Mouse (Mus musculus) forebrain, embryonic 11.5 days (tissue): Measurements from ENCODE around the gene Fam133b. TPM values are rescaled to one million over a fixed set of nuclear protein-coding genes. Genes with fewer than 3 reads are reported as not detected.

Experiments
- ATAC-seq: fragments of 200-750 bp; cut with Nextera tagmentation; replicated peaks from 2 replicates; pipeline ENCODE4 v1.8.0; 2017; ENCODE audit warnings: moderate TSS enrichment; ENCODE audit not compliant: low FRiP score
- DNase-seq: peaks from one replicate; pipeline ENCODE4 v3.0.0-alpha.2; 2017; ENCODE audit warnings: low spot score
- H3K27ac ChIP-seq: fragments of 300-500 bp; sonication (generic); 2 replicates; pipeline ENCODE4 v1.5.1; 2014; ENCODE audit warnings: low read depth, low read length
- H3K27me3 ChIP-seq: fragments of 300-500 bp; sonication (generic); 2 replicates; pipeline ENCODE4 v1.6.1; 2014; ENCODE audit warnings: mild to moderate bottlenecking, low read length, mixed read lengths; ENCODE audit not compliant: control insufficient read depth, insufficient read depth
- H3K36me3 ChIP-seq: fragments of 300-500 bp; sonication (generic); 2 replicates; pipeline ENCODE4 v1.6.1; 2014; ENCODE audit warnings: mild to moderate bottlenecking, low read length, moderate library complexity, mixed read lengths; ENCODE audit not compliant: control insufficient read depth, insufficient read depth
- H3K4me1 ChIP-seq: fragments of 300-500 bp; sonication (generic); replicated peaks from 2 replicates; pipeline ENCODE4 v1.6.1; 2014; ENCODE audit warnings: low read length, mixed read lengths; ENCODE audit not compliant: control insufficient read depth, insufficient read depth
- H3K4me2 ChIP-seq: fragments of 300-500 bp; sonication (generic); 2 replicates; pipeline ENCODE4 v1.6.1; 2014; ENCODE audit warnings: low read depth, mild to moderate bottlenecking, low read length, moderate library complexity, mixed read lengths; ENCODE audit not compliant: severe bottlenecking
- H3K4me3 ChIP-seq: fragments of 300-500 bp; sonication (generic); 2 replicates; pipeline ENCODE4 v1.5.1; 2014; ENCODE audit warnings: low read depth, low read length
- H3K9ac ChIP-seq: fragments of 300-500 bp; sonication (generic); 2 replicates; pipeline ENCODE4 v1.6.1; 2014; ENCODE audit warnings: low read length
- H3K9me3 ChIP-seq: fragments of 300-500 bp; sonication (generic); 2 replicates; pipeline ENCODE4 v1.6.1; 2016; ENCODE audit warnings: low read length, mixed read lengths; ENCODE audit not compliant: control insufficient read depth
- WGBS: fragments of 180-500 bp; shearing (Covaris S2); extraction: QIAGEN DNeasy Blood & Tissue Kit; methylation state at CpG from one replicate; pipeline ENCODE4 v1.1.7; 2014; 5-methylcytosine and 5-hydroxymethylcytosine counted together
- polyA plus RNA-seq: library from polyadenylated mRNA; unstranded; fragments of >200 nt; fragmentation: Nextera tagmentation; extraction: Ambion mirVana; gene quantifications from 2 replicates; pipeline ENCODE4 v1.2.1, GENCODE M21; 2014

Fam133b gene
- polyA plus RNA-seq, 1 experiment from 2014 or later, result 43.7 TPM

GRCm38 (mm10) chr5:3503373-3503772 is 40.3 kb upstream of the Fam133b start:
- WGBS, result 87% methylated on average over 4 of the region's 4 CpGs
- Histone ChIP-seq H3K27ac (no peak overlapping the region), H3K36me3 (no peaks in the 10 kb centered on the region), H3K27me3 (no peaks in the 10 kb centered on the region), H3K9me3 (no peaks in the 10 kb centered on the region), H3K4me3 (no peak overlapping the region), H3K9ac (no peak overlapping the region), H3K4me1 (no peaks in the 10 kb centered on the region), H3K4me2 (no peak overlapping the region)
- DNase-seq, result no peak
- ATAC-seq, result no peak

GRCm38 (mm10) chr5:3503836-3504323 is 39.8 kb upstream of the Fam133b start:
- Histone ChIP-seq H3K4me2 (no peak overlapping the region), H3K27ac (no peak overlapping the region), H3K9me3 (no peaks in the 10 kb centered on the region), H3K4me3 (no peak overlapping the region), H3K27me3 (no peaks in the 10 kb centered on the region), H3K36me3 (no peaks in the 10 kb centered on the region), H3K9ac (no peak overlapping the region), H3K4me1 (no peaks in the 10 kb centered on the region)
- WGBS, result 90% methylated on average over 9 of the region's 9 CpGs
- ATAC-seq (no peak), DNase-seq (no peak)

GRCm38 (mm10) chr5:3504453-3504852 is 39.2 kb upstream of the Fam133b start:
- H3K27ac ChIP-seq, result no peak overlapping the region
- H3K36me3 ChIP-seq, result no peaks in the 10 kb centered on the region
- no peak overlapping the region for H3K4me2 ChIP-seq
- ATAC-seq, result no peak
- no peaks in the 10 kb centered on the region for H3K4me1 ChIP-seq
- H3K27me3 ChIP-seq, result no peaks in the 10 kb centered on the region
- 88% methylated on average over 4 of the region's 4 CpGs for WGBS
- no peak for DNase-seq
- no peak overlapping the region for H3K9ac ChIP-seq
- H3K9me3 ChIP-seq, result no peaks in the 10 kb centered on the region
- H3K4me3 ChIP-seq, result no peak overlapping the region

DNA sequence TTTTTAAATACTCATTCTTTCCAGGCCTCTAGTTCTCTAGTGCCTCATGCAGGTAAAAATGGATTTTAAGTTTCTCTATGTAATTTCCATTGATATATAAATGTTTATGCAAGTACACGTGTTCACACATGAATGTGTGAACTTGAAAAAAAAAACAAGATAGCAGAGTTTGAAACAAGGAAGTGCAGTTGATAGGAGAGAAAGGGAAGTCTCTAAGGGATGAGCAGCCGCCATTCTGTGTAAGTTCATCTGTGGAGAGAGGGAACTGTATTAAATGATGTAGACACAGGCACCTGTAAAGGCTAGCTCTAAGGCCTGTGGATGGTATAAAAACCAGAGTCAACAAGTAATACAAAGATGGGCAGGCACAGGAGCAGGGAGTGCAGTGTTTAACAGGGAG is 38.1 kb upstream of the Fam133b start:
- Histone ChIP-seq H3K9ac (no peak overlapping the region), H3K4me2 (no peak overlapping the region), H3K4me3 (no peak overlapping the region), H3K27ac (no peak overlapping the region), H3K4me1 (no peaks in the 10 kb centered on the region), H3K27me3 (no peaks in the 10 kb centered on the region), H3K36me3 (no peaks in the 10 kb centered on the region), H3K9me3 (no peaks in the 10 kb centered on the region)
- DNase-seq (no peak), ATAC-seq (no peak)
- WGBS, result 79% methylated on average over 2 of the region's 2 CpGs

DNA sequence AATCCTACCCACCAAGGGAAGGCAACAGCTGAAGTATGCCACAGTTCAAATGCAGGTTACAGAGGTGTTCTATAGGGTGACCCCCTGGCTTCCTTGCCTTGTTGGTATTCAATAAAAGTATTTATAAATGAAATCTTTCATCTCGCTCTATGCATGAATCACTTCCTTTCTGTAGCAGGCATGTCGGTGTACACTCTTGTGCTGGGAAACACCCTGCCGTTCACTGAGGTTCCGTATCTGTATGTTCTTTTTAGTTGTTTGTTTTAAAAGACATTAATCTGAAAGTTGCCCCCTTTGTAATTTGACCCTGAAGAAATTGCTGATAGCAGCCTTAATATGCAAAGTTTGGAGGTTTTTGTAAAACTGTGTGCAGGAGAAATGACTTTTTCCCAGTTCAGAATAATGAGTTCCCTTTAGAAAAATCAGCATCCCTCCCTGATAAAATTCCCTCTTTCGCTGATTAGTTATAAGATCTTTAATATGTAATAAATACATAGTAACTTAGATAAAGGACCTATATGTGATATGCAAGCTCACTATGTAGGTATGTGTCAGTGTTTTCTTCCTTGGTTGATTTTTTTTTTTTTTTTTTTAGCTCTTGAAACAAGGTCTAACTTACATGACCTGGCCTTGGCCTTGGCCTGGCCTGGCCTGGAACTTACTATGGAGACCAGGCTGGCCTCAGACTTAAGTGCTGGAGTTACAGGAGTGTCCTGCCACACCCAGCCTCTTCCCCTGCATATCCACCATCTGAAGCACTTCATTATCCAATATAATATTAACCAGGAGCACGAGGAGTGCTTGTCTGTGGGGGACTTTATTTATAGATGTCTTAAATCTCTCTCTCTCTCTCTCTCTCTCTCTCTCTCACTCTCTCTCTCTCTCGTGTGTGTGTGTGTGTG is 34.9 kb upstream of the Fam133b start:
- Histone ChIP-seq H3K4me3 (no peak overlapping the region), H3K27ac (no peak overlapping the region), H3K4me2 (no peak overlapping the region), H3K9me3 (no peaks in the 10 kb centered on the region), H3K9ac (no peak overlapping the region), H3K4me1 (no peaks in the 10 kb centered on the region), H3K27me3 (no peaks in the 10 kb centered on the region), H3K36me3 (no peaks in the 10 kb centered on the region)
- WGBS, result 86% methylated on average over 7 of the region's 7 CpGs
- ATAC-seq (no peak), DNase-seq (no peak)

DNA sequence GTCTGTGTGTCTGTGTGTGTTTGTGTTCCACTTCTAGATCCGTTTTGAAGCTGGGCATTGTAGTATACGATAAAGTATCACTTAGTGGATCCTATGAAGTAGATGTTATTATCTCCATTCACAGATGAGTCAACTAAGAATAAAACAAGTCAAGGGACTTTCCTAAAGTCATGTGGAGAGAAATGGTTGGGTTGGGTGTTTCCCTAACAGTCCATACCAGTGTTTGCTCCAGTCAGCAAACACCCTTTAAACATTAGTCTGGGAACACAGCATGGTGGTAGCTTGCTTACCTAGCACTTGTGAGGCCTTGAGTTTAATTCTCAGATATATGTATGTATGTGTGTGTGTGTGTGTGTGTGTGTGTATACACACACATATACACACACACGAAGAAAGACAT is 34.1 kb upstream of the Fam133b start:
- no peak overlapping the region for H3K4me3 ChIP-seq
- no peak overlapping the region for H3K4me2 ChIP-seq
- no peaks in the 10 kb centered on the region for H3K27me3 ChIP-seq
- no peaks in the 10 kb centered on the region for H3K4me1 ChIP-seq
- ATAC-seq, result no peak
- H3K36me3 ChIP-seq, result no peaks in the 10 kb centered on the region
- no peaks in the 10 kb centered on the region for H3K9me3 ChIP-seq
- H3K27ac ChIP-seq, result no peak overlapping the region
- DNase-seq, result no peak
- 82% methylated on average over 3 of the region's 3 CpGs for WGBS
- H3K9ac ChIP-seq, result no peak overlapping the region

DNA sequence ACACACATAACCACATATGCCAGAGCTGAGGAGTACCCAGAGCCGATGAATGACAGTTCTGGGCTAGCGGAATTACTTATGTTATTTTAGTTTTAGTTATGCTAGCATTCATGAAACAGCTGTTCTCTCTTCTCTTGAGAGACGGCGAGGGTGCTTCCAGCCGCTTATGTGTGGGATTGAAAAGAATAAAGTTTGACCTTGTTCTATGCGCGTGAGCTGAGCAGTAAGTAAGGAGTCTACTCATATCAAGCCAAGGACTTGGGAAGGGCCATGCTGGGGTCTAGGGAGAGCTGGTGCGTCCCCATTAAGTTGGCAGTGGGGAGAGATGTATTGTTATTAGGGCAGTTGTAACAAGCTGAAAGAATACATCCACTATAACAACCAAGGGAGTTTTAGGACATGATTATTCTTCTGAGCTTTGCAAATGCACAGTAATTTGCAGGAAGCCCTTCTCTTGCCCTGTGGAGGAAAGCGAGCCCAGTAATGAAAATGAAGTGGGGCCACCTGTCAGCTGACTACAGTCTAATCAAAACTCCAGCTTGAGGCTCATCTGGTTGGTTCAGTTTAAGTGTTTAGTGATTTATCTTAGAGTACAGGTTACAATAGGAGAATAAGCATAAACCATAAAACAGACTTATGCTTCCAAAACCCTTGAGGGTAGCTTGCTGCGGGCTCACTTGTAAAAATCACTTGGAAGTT is 32.4 kb upstream of the Fam133b start:
- no peaks in the 10 kb centered on the region for H3K4me1 ChIP-seq
- no peak overlapping the region for H3K9ac ChIP-seq
- no peak overlapping the region for H3K4me2 ChIP-seq
- 87% methylated on average over 10 of the region's 10 CpGs for WGBS
- H3K27ac ChIP-seq, result no peak overlapping the region
- DNase-seq, result no peak
- H3K27me3 ChIP-seq, result no peaks in the 10 kb centered on the region
- H3K36me3 ChIP-seq, result no peaks in the 10 kb centered on the region
- ATAC-seq, result no peak
- no peak overlapping the region for H3K4me3 ChIP-seq
- H3K9me3 ChIP-seq, result no peaks in the 10 kb centered on the region

DNA sequence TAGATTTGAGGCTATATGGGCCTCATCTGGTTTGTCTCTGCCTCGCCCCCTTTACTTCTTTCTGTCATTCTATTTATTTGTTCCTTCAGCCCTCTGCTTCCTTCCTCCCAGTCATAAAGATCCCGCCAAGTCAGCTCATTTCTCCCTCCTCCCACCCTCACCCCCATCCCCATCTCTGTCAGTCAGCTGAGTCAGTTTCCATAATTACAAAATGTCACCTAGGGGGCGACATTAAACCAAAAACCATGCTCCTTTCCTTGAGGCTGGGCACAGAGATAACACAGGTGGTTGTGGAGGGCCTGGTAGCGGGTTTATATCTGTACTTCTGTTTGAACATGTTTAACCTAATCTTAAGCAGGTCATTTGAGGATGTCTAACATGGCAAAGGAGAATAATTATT is 31.0 kb upstream of the Fam133b start:
- Histone ChIP-seq H3K4me3 (no peak overlapping the region), H3K27me3 (no peaks in the 10 kb centered on the region), H3K4me2 (no peak overlapping the region), H3K9ac (no peak overlapping the region), H3K36me3 (no peaks in the 10 kb centered on the region), H3K9me3 (no peaks in the 10 kb centered on the region), H3K27ac (no peak overlapping the region), H3K4me1 (no peaks in the 10 kb centered on the region)
- ATAC-seq (no peak), DNase-seq (no peak)
- 52% methylated on average over 4 of the region's 4 CpGs for WGBS
